Mouse (Mus musculus) midbrain, embryonic 16.5 days (tissue): Measurements from ENCODE around the gene Inpp5b. TPM values are rescaled to one million over a fixed set of nuclear protein-coding genes. Genes with fewer than 3 reads are reported as not detected.
A peak's percentile ranks its signal among the peaks of the same experiment; 100 is the strongest.

Experiments
- ATAC-seq: fragments of 200-750 bp; cut with Nextera tagmentation; 2 replicates; pipeline ENCODE4 v1.8.0; 2017; ENCODE audit warnings: moderate TSS enrichment
- H3K27ac ChIP-seq: fragments of 300-500 bp; sonication (generic); 2 replicates; pipeline ENCODE4 v1.5.1; 2014; ENCODE audit warnings: mild to moderate bottlenecking, low read length, mixed read lengths
- H3K27me3 ChIP-seq: fragments of 300-500 bp; sonication (generic); 2 replicates; pipeline ENCODE4 v1.6.1; 2014; ENCODE audit warnings: low read depth, low read length, mixed read lengths; ENCODE audit not compliant: control insufficient read depth, insufficient read depth
- H3K36me3 ChIP-seq: fragments of 300-500 bp; sonication (generic); 2 replicates; pipeline ENCODE4 v1.6.1; 2014; ENCODE audit warnings: mild to moderate bottlenecking, low read length, moderate library complexity, mixed read lengths; ENCODE audit not compliant: control insufficient read depth, insufficient read depth
- H3K4me1 ChIP-seq: fragments of 300-500 bp; sonication (generic); 2 replicates; pipeline ENCODE4 v1.6.1; 2014; ENCODE audit warnings: mild to moderate bottlenecking, low read length, mixed read lengths; ENCODE audit not compliant: control insufficient read depth, insufficient read depth
- H3K4me2 ChIP-seq: fragments of 300-500 bp; sonication (generic); 2 replicates; pipeline ENCODE4 v1.6.1; 2014; ENCODE audit warnings: mild to moderate bottlenecking, low read length, mixed read lengths
- H3K4me3 ChIP-seq: fragments of 300-500 bp; sonication (generic); 2 replicates; pipeline ENCODE4 v1.5.1; 2014; ENCODE audit warnings: low read depth, mild to moderate bottlenecking, low read length, moderate library complexity, mixed read lengths
- H3K9ac ChIP-seq: fragments of 300-500 bp; sonication (generic); 2 replicates; pipeline ENCODE4 v1.6.1; 2014; ENCODE audit warnings: low read depth, low read length, mixed read lengths
- H3K9me3 ChIP-seq: fragments of 300-500 bp; sonication (generic); replicated peaks from 2 replicates; pipeline ENCODE4 v1.6.1; 2014; ENCODE audit warnings: mild to moderate bottlenecking, low read length, mixed read lengths; ENCODE audit not compliant: control insufficient read depth, poor library complexity, severe bottlenecking
- WGBS: fragments of 180-500 bp; shearing (Covaris S2); extraction: QIAGEN DNeasy Blood & Tissue Kit; methylation state at CpG from one replicate; pipeline ENCODE4 v1.1.7; 2014; 5-methylcytosine and 5-hydroxymethylcytosine counted together
- polyA plus RNA-seq: library from polyadenylated mRNA; unstranded; fragments of >200 nt; fragmentation: Nextera tagmentation; extraction: Ambion mirVana; gene quantifications from 2 replicates; pipeline ENCODE4 v1.2.1, GENCODE M21; 2015

Inpp5b gene
- polyA plus RNA-seq, 1 experiment from 2014 or later, result 26.6 TPM

DNA sequence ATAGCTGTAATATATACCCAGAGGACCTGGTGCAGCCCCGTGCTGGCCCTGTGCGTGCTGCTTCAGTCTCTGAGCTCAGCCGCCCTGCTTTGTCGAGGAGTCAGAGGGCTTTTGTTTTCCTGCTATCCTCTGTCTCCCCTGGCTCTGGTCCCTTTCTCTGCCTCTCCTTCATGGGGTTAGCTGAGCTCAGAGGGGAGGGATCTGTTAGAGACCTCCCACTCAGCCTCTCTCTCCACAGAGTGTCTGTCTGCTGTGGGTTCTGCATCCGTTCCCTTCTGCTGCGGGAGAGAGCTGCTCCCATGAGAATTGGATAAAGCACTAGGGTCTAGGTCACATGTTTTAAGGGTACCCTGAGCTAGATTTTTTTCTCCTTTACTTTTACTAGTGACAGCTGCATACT, 15.5 kb upstream of the Inpp5b start:
- ATAC-seq, result no peak
- Histone ChIP-seq H3K4me3 (no peak overlapping the region), H3K4me2 (no peak overlapping the region), H3K9me3 (no peaks in the 10 kb centered on the region), H3K4me1 (no peaks in the 10 kb centered on the region), H3K9ac (no peak overlapping the region), H3K27ac (no peak overlapping the region), H3K36me3 (peaks cover 54% of the 10 kb centered on the region), H3K27me3 (no peaks in the 10 kb centered on the region)
- 79% methylated on average over 6 of the region's 6 CpGs for WGBS

DNA sequence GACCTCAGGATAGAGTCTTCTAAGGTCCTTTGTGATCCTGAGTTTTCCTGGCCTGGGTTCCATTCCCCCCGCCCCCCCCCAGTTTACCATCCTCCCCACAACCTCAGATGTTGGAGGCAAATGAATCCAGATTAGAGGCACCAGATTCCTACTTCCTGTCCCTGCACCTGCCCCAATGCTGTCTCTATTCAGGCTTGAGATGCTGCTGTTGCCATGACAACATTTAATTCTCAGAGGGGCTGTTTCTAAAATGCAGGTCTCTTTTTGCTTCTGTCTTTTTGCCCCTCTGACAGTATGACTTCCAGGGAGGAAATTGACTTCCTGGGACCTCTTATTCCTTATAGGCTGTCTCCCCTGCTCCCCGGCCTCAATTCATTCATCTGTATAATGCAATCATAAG, 4.7 kb upstream of the Inpp5b start:
- no peak overlapping the region for H3K9ac ChIP-seq
- 70% methylated on average over 2 of the region's 2 CpGs for WGBS
- no peak overlapping the region; the same call in 1 of the 2 replicates for H3K27ac ChIP-seq

DNA sequence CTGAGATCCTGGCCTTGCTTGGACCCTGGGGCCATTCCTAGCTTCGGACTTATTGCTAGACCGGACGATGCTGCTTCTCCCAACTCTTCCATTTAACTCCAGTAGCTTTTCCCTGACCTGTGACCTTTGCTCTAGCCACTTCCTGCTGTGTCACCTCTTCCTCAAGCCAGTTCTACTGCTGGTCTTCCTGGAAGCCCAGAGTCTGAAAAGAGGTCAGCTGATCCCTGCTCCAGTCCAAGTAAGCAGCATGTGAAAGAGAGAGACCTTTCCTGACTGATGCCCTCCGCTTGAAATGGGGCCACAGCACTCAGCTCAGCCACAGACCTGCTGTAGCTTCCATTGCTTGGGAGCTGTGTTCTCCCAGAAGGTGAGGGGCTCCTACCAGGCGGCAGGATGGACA, 4.2 kb upstream of the Inpp5b start:
- Histone ChIP-seq H3K9me3 (no peaks in the 10 kb centered on the region), H3K4me3 (no peak overlapping the region), H3K36me3 (peaks cover 4% of the 10 kb centered on the region; the same call in 1 of the 2 replicates), H3K4me1 (peaks cover 8% of the 10 kb centered on the region), H3K9ac (no peak overlapping the region), H3K4me2 (no peak overlapping the region), H3K27ac (no peak overlapping the region), H3K27me3 (no peaks in the 10 kb centered on the region)
- no peak for ATAC-seq
- 74% methylated on average over 5 of the region's 5 CpGs for WGBS

More for the DNA sequence above, 4.7 kb upstream of the Inpp5b start:
- Histone ChIP-seq H3K4me1 (peaks cover 3% of the 10 kb centered on the region; the same call in 1 of the 2 replicates), H3K9me3 (no peaks in the 10 kb centered on the region), H3K27me3 (no peaks in the 10 kb centered on the region), H3K4me3 (no peak overlapping the region), H3K36me3 (peaks cover 5% of the 10 kb centered on the region), H3K4me2 (no peak overlapping the region)
- no peak for ATAC-seq

DNA sequence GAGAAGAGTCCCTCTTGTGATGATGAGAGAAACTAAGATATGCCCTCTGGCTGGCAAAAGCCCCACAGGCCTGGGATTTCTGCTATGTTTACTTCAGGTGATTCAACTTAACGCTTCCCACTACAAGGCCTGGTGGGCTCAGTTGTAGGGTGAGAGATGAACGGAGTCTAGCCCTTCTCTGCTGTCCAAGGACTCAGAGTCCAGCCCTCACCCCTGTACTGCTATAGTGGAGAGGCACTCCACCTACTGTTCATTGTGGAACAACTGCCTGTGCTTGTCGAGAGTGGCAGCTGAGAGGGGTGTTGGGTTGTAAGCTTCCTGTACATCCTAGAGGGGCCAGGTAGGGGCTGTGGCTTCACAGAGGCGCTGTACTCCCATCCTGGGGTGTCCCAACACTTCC, 3.6 kb upstream of the Inpp5b start:
- Histone ChIP-seq H3K4me1 (peaks cover 12% of the 10 kb centered on the region), H3K9ac (no peak overlapping the region), H3K9me3 (no peaks in the 10 kb centered on the region), H3K36me3 (no peaks in the 10 kb centered on the region; the same call in 1 of the 2 replicates), H3K4me2 (no peak overlapping the region), H3K4me3 (no peak overlapping the region), H3K27me3 (no peaks in the 10 kb centered on the region), H3K27ac (no peak overlapping the region)
- 62% methylated on average over 4 of the region's 4 CpGs for WGBS
- ATAC-seq, result no peak

GRCm38 (mm10) chr4:124738783-124739182, 2.9 kb upstream of the Inpp5b start:
- Histone ChIP-seq H3K27me3 (no peaks in the 10 kb centered on the region), H3K9ac (no peak overlapping the region), H3K9me3 (no peaks in the 10 kb centered on the region), H3K4me2 (no peak overlapping the region), H3K4me3 (no peak overlapping the region), H3K36me3 (no peaks in the 10 kb centered on the region), H3K27ac (no peak overlapping the region), H3K4me1 (peaks cover 12% of the 10 kb centered on the region)
- ATAC-seq, result no peak
- WGBS, result 88% methylated on average over 1 of the region's 1 CpGs

GRCm38 (mm10) chr4:124742839-124743238, 1.2 kb downstream of the Inpp5b start:
- Histone ChIP-seq H3K27me3 (no peaks in the 10 kb centered on the region), H3K36me3 (peaks cover 11% of the 10 kb centered on the region), H3K4me3 (no peak overlapping the region), H3K4me1 (peaks cover 12% of the 10 kb centered on the region), H3K27ac (no peak overlapping the region), H3K9me3 (no peaks in the 10 kb centered on the region), H3K4me2 (no peak overlapping the region), H3K9ac (no peak overlapping the region)
- no peak for ATAC-seq
- 84% methylated on average over 11 of the region's 11 CpGs for WGBS

- Histone ChIP-seq H3K36me3 (peaks cover 12% of the 10 kb centered on the region), H3K9me3 (no peaks in the 10 kb centered on the region), H3K4me2 (no peak overlapping the region), H3K4me1 (peaks cover 13% of the 10 kb centered on the region), H3K27me3 (no peaks in the 10 kb centered on the region), H3K4me3 (no peak overlapping the region), H3K27ac (no peak overlapping the region), H3K9ac (no peak overlapping the region)
- ATAC-seq, result no peak
- WGBS, result 83% methylated on average over 7 of the region's 7 CpGs
These were observed 4.9 kb downstream of the Inpp5b start for GRCm38 (mm10) chr4:124746577-124746976.

GRCm38 (mm10) chr4:124747851-124748250, 6.2 kb downstream of the Inpp5b start:
- no peaks in the 10 kb centered on the region for H3K27me3 ChIP-seq
- WGBS, result 59% methylated on average over 4 of the region's 4 CpGs
- no peak overlapping the region for H3K27ac ChIP-seq

DNA sequence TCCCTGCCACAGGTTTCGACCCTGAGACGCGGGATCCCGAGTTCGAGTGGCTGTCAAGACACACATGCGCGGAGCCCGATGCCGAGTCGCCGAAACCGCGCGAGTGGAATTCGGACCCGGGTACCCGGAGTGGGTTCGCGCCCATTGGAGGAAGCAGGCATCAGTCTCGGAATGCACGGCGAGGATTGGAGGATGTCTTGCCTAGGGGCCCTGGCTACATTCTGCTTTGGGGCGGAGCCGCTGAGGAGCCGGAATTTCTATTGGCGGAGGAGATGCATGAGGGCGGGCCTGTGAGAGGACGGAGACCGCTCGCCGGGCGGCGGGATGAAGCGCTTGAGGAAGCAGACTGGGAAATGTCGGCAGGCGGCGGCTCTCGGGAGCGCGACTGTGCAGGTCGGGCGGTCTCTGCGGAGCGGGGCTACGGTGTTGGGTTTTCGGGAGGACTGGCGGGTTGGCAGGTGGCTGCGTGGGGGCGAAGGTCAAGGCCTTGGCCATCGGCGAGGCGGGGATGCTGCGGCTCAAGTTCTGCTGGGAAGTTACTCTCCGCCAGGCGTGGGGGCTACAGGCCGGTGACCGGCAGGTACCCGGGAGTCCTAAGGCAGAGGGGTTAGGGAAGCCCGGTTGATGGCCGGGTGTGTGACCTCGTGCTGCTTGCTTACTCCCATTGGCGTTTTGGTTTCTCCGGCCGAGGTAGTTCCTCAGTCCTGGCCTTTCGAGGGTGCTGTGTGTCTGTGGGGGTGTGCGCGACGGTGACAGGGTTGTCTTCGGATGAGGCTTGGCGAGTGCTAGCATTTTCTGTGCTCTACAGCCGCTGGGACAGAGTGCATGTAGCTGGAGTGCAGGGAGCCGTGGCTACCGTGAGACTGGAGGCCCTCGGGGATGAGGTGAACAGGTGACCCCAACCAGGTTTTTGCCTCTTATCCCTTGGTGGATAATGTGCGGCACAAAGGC, 9.9 kb downstream of the Inpp5b start:
- Histone ChIP-seq H3K4me2 (peak overlapping the region; percentile 98), H3K36me3 (0 out of 2 replicates have a peak, but pooled peaks cover 4% of the 10 kb centered on the region), H3K4me1 (peaks cover 14% of the 10 kb centered on the region), H3K4me3 (peak overlapping the region; percentile 75), H3K27ac (no peak overlapping the region), H3K9ac (peak overlapping the region; percentile 82), H3K9me3 (no peaks in the 10 kb centered on the region), H3K27me3 (no peaks in the 10 kb centered on the region)
- peak; percentile 100 for ATAC-seq
- WGBS, result under 1% methylated on average over 75 of the region's 75 CpGs

More at GRCm38 (mm10) chr4:124747851-124748250, 6.2 kb downstream of the Inpp5b start:
- Histone ChIP-seq H3K4me1 (peaks cover 14% of the 10 kb centered on the region), H3K4me2 (no peak overlapping the region), H3K9ac (no peak overlapping the region), H3K9me3 (no peaks in the 10 kb centered on the region), H3K4me3 (no peak overlapping the region), H3K36me3 (peaks cover 12% of the 10 kb centered on the region)
- ATAC-seq, result no peak
